Mouse (Mus musculus) limb, embryonic 14.5 days (tissue): ENCODE measurements around the gene Ldlrap1. TPM values are rescaled to one million over a fixed set of nuclear protein-coding genes. Genes with fewer than 3 reads are reported as not detected.

Experiments
- ATAC-seq: fragments of 200-750 bp; cut with Nextera tagmentation; 2 replicates; pipeline ENCODE4 v1.8.0; 2017; ENCODE audit warnings: low read depth, moderate number of reproducible peaks, moderate TSS enrichment; ENCODE audit not compliant: low FRiP score
- DNase-seq: peaks from one replicate; pipeline ENCODE4 v3.0.0-alpha.2; 2015; ENCODE audit warnings: low spot score
- H3K27ac ChIP-seq: fragments of 300-500 bp; sonication (generic); replicated peaks from 2 replicates; pipeline ENCODE4 v1.5.1; 2014; ENCODE audit warnings: low read depth, mild to moderate bottlenecking, low read length, moderate library complexity, mixed read lengths
- H3K27me3 ChIP-seq: fragments of 300-500 bp; sonication (generic); 2 replicates; pipeline ENCODE4 v1.6.1; 2014; ENCODE audit warnings: low read length, mixed read lengths; ENCODE audit not compliant: control insufficient read depth, insufficient read depth
- H3K36me3 ChIP-seq: fragments of 300-500 bp; sonication (generic); 2 replicates; pipeline ENCODE4 v1.6.1; 2014; ENCODE audit warnings: mild to moderate bottlenecking, low read length, moderate library complexity, mixed read lengths; ENCODE audit not compliant: control insufficient read depth, insufficient read depth
- H3K4me1 ChIP-seq: fragments of 300-500 bp; sonication (generic); 2 replicates; pipeline ENCODE4 v1.6.1; 2014; ENCODE audit warnings: antibody characterized with exemption, low read length, mixed read lengths; ENCODE audit not compliant: control insufficient read depth, insufficient read depth
- H3K4me2 ChIP-seq: fragments of 300-500 bp; sonication (generic); replicated peaks from 2 replicates; pipeline ENCODE4 v1.6.1; 2014; ENCODE audit warnings: low read depth, mild to moderate bottlenecking, low read length, moderate library complexity; ENCODE audit not compliant: severe bottlenecking
- H3K4me3 ChIP-seq: fragments of 300-500 bp; sonication (generic); replicated peaks from 2 replicates; pipeline ENCODE4 v1.5.1; 2014; ENCODE audit warnings: low read length
- H3K9ac ChIP-seq: fragments of 300-500 bp; sonication (generic); 2 replicates; pipeline ENCODE4 v1.6.1; 2014; ENCODE audit warnings: mild to moderate bottlenecking, low read depth, low read length, moderate library complexity; ENCODE audit not compliant: severe bottlenecking
- H3K9me3 ChIP-seq: fragments of 300-500 bp; sonication (generic); 2 replicates; pipeline ENCODE4 v1.6.1; 2016; ENCODE audit warnings: low read length; ENCODE audit not compliant: control insufficient read depth
- POLR2A ChIP-seq: fragments of 200-500 bp; IDR thresholded peaks from 2 replicates; pipeline ENCODE4 v1.8.0; 2012; ENCODE audit warnings: inconsistent platforms, mild to moderate bottlenecking, moderate library complexity, borderline replicate concordance; ENCODE audit not compliant: insufficient read depth, insufficient read length; ENCODE audit errors: extremely low read depth
- WGBS: fragments of 180-500 bp; shearing (Covaris S2); extraction: QIAGEN DNeasy Blood & Tissue Kit; methylation state at CpG from one replicate; pipeline ENCODE4 v1.1.7; 2014; 5-methylcytosine and 5-hydroxymethylcytosine counted together
- polyA plus RNA-seq, 2 experiments: library from polyadenylated mRNA; depleted of rRNA in 1 of 2; stranded (reverse) in 1 of 2; unstranded in 1 of 2; fragments of >200 nt; fragmentation: Nextera tagmentation in 1 of 2; extraction: Ambion mirVana in 1 of 2; gene quantifications; 2 replicates each; pipeline versions ENCODE4 v1.2.1 to v1.2.3; 2012 to 2014

Ldlrap1 gene
- polyA plus RNA-seq, 2 experiments: 18.0 to 25.1 TPM

DNA sequence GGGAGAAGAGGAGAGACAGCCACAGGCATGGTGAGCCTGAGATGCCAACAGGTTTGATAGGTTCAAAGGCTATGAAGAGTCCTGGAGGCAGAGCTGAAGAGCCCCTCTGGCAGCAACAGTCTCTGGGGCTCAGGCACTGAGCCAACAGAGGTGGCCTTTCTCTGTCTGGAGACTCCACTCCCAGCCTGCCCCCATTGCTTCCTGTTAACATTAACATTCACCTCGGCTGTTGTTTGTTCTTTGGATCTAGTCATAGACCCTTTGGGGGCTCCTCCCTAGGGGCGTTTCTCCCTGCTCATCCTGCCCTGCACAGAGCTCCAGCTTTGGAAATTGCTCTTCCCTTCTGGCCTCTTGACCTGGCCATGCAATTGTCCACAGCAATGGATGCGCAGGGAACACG lies 42.9 kb downstream of the Ldlrap1 start:
- H3K9me3 ChIP-seq: no peaks in the 10 kb centered on the region
- no peaks in the 10 kb centered on the region for H3K27me3 ChIP-seq
- no peak for ATAC-seq
- DNase-seq: no peak
- TF ChIP-seq POLR2A: no peak
- H3K36me3 ChIP-seq: no peaks in the 10 kb centered on the region
- no peak overlapping the region for H3K4me3 ChIP-seq
- no peak overlapping the region for H3K27ac ChIP-seq
- WGBS: 56% methylated on average over 4 of the region's 4 CpGs
- H3K9ac ChIP-seq: no peak overlapping the region
- H3K4me2 ChIP-seq: no peak overlapping the region
- peaks cover under 1% of the 10 kb centered on the region; the same call in 1 of the 2 replicates for H3K4me1 ChIP-seq

GRCm38 (mm10) chr4:134723251-134723650 lies 44.6 kb downstream of the Ldlrap1 start:
- no peaks in the 10 kb centered on the region for H3K36me3 ChIP-seq
- ATAC-seq (no peak), DNase-seq (no peak)
- no peaks in the 10 kb centered on the region for H3K9me3 ChIP-seq
- H3K27me3 ChIP-seq: no peaks in the 10 kb centered on the region
- no peak overlapping the region for H3K4me2 ChIP-seq
- 97% methylated on average over 3 of the region's 3 CpGs for WGBS
- no peak overlapping the region for H3K9ac ChIP-seq
- no peak overlapping the region for H3K4me3 ChIP-seq
- no peak overlapping the region for H3K27ac ChIP-seq
- no peaks in the 10 kb centered on the region for H3K4me1 ChIP-seq
- no peak for TF ChIP-seq POLR2A

GRCm38 (mm10) chr4:134721076-134721475 lies 46.7 kb downstream of the Ldlrap1 start:
- Histone ChIP-seq H3K4me2 (no peak overlapping the region), H3K9me3 (no peaks in the 10 kb centered on the region), H3K9ac (no peak overlapping the region), H3K27me3 (no peaks in the 10 kb centered on the region), H3K4me1 (no peaks in the 10 kb centered on the region), H3K36me3 (no peaks in the 10 kb centered on the region), H3K4me3 (no peak overlapping the region), H3K27ac (no peak overlapping the region)
- ATAC-seq: no peak
- no peak for DNase-seq
- 76% methylated on average over 6 of the region's 6 CpGs for WGBS
- no peak for TF ChIP-seq POLR2A

DNA sequence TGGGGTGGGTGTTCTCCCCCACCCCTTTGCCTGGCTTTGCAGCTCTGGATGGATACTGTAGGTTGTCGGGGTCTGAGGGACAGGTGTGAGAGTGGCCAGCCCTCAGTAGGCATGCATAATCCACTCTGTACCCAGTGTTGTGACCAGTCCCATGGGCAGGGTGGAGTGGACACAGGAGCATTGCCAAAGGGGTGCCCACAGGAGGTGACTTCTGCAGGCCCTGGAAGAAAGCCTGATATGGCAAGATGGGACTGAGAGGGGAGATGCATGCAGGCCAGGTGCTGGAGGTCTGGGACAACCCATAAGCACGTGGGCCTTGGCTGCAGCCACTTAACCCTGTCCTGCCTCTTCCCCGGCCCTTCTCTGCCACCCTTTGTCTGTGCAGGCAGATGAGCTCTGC lies 47.5 kb downstream of the Ldlrap1 start:
- no peaks in the 10 kb centered on the region for H3K27me3 ChIP-seq
- TF ChIP-seq POLR2A: no peak
- H3K27ac ChIP-seq: no peak overlapping the region
- WGBS: 67% methylated on average over 3 of the region's 3 CpGs
- H3K9me3 ChIP-seq: no peaks in the 10 kb centered on the region
- ATAC-seq (no peak), DNase-seq (no peak)
- no peak overlapping the region for H3K4me3 ChIP-seq
- no peak overlapping the region for H3K9ac ChIP-seq
- no peaks in the 10 kb centered on the region for H3K36me3 ChIP-seq
- no peaks in the 10 kb centered on the region for H3K4me1 ChIP-seq
- no peak overlapping the region for H3K4me2 ChIP-seq

DNA sequence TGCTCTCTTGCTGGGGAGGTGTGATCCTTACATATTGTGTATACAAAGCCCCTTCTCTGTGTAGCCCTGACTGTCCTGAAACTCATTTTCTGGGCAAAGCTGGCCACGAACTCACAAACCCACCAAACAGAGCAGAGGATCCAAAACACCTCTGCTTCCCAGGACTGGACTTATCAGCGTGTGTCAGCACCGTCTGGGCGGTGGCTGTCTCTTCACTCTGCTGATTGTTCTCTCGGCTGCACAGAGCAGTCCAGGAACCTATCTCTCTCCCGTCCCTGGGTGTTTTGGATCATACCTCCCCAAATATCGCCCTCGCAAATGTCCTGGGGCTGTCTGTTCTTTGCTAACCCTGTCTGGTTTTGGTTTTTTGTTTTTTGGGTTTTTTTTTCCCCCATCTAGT lies 48.3 kb downstream of the Ldlrap1 start:
- Histone ChIP-seq H3K9ac (no peak overlapping the region), H3K4me2 (no peak overlapping the region), H3K27me3 (no peaks in the 10 kb centered on the region), H3K27ac (no peak overlapping the region), H3K4me3 (no peak overlapping the region), H3K9me3 (no peaks in the 10 kb centered on the region), H3K36me3 (no peaks in the 10 kb centered on the region), H3K4me1 (no peaks in the 10 kb centered on the region)
- TF ChIP-seq POLR2A: no peak
- no peak for ATAC-seq
- DNase-seq: no peak
- WGBS: 81% methylated on average over 8 of the region's 8 CpGs

- H3K27ac ChIP-seq: no peak overlapping the region
- H3K4me3 ChIP-seq: no peak overlapping the region
- ATAC-seq (peak; percentile 92), DNase-seq (peak; percentile 89)
- peak overlapping the region; percentile 21; the same call in 1 of the 2 replicates for H3K4me2 ChIP-seq
- 6% methylated on average over 8 of the region's 8 CpGs for WGBS
- H3K9ac ChIP-seq: peak overlapping the region; percentile 28; the same call in 1 of the 2 replicates
- no peak for TF ChIP-seq POLR2A
- H3K9me3 ChIP-seq: no peaks in the 10 kb centered on the region
- H3K36me3 ChIP-seq: no peaks in the 10 kb centered on the region
- no peaks in the 10 kb centered on the region for H3K27me3 ChIP-seq
- H3K4me1 ChIP-seq: no peaks in the 10 kb centered on the region
Observed at GRCm38 (mm10) chr4:134713937-134714336, 53.9 kb downstream of the Ldlrap1 start.
